Mouse (Mus musculus) limb, embryonic 11.5 days (tissue): ENCODE data around the gene Timm22. TPM values are rescaled to one million over a fixed set of nuclear protein-coding genes. Genes with fewer than 3 reads are reported as not detected.
A peak's percentile ranks its signal among the peaks of the same experiment; 100 is the strongest.

Experiments
- ATAC-seq: fragments of 200-750 bp; cut with Nextera tagmentation; 2 replicates; pipeline ENCODE4 v1.8.0; 2017; ENCODE audit warnings: low read depth; ENCODE audit not compliant: insufficient number of reproducible peaks, low FRiP score, low TSS enrichment
- DNase-seq: peaks from one replicate; pipeline ENCODE4 v3.0.0-alpha.2; 2015; ENCODE audit warnings: low spot score
- H3K27ac ChIP-seq: fragments of 300-500 bp; sonication (generic); replicated peaks from 2 replicates; pipeline ENCODE4 v1.5.1; 2014; ENCODE audit warnings: low read depth, mild to moderate bottlenecking, low read length
- H3K27me3 ChIP-seq: fragments of 300-500 bp; sonication (generic); 2 replicates; pipeline ENCODE4 v1.6.1; 2014; ENCODE audit warnings: mild to moderate bottlenecking, low read length, mixed read lengths; ENCODE audit not compliant: control insufficient read depth, insufficient read depth
- H3K36me3 ChIP-seq: fragments of 300-500 bp; sonication (generic); 2 replicates; pipeline ENCODE4 v1.6.1; 2014; ENCODE audit warnings: mild to moderate bottlenecking, low read length, moderate library complexity, mixed read lengths; ENCODE audit not compliant: control insufficient read depth, insufficient read depth
- H3K4me1 ChIP-seq: fragments of 300-500 bp; sonication (generic); 2 replicates; pipeline ENCODE4 v1.6.1; 2014; ENCODE audit warnings: low read length, mixed read lengths; ENCODE audit not compliant: control insufficient read depth, insufficient read depth
- H3K4me2 ChIP-seq: fragments of 300-500 bp; sonication (generic); 2 replicates; pipeline ENCODE4 v1.6.1; 2014; ENCODE audit warnings: low read depth, mild to moderate bottlenecking, moderate library complexity; ENCODE audit not compliant: severe bottlenecking
- H3K4me3 ChIP-seq: fragments of 300-500 bp; sonication (generic); 2 replicates; pipeline ENCODE4 v1.5.1; 2014; ENCODE audit warnings: low read depth, low read length
- H3K9ac ChIP-seq: fragments of 300-500 bp; sonication (generic); 2 replicates; pipeline ENCODE4 v1.6.1; 2014; ENCODE audit warnings: mild to moderate bottlenecking, low read length
- H3K9me3 ChIP-seq: fragments of 300-500 bp; sonication (generic); 2 replicates; pipeline ENCODE4 v1.6.1; 2016; ENCODE audit warnings: low read length; ENCODE audit not compliant: control insufficient read depth
- WGBS: fragments of 180-500 bp; shearing (Covaris S2); extraction: QIAGEN DNeasy Blood & Tissue Kit; methylation state at CpG from one replicate; pipeline ENCODE4 v1.1.7; 2014; 5-methylcytosine and 5-hydroxymethylcytosine counted together
- polyA plus RNA-seq: library from polyadenylated mRNA; unstranded; fragments of >200 nt; fragmentation: Nextera tagmentation; extraction: Ambion mirVana; gene quantifications from 2 replicates; pipeline ENCODE4 v1.2.1, GENCODE M21; 2014

The Timm22 gene
- polyA plus RNA-seq, 1 experiment from 2014 or later = 152 TPM

GRCm38 (mm10) chr11:76410826-76411225 is 4.1 kb downstream of the Timm22 start:
- DNase-seq = peak; percentile 75
- peaks cover 7% of the 10 kb centered on the region; the same call in 1 of the 2 replicates for H3K36me3 ChIP-seq

GRCm38 (mm10) chr11:76413202-76413601 is 6.5 kb downstream of the Timm22 start:
- H3K27me3 ChIP-seq = no peaks in the 10 kb centered on the region
- no peak overlapping the region for H3K9ac ChIP-seq
- no peak overlapping the region for H3K27ac ChIP-seq
- ATAC-seq (no peak), DNase-seq (no peak)
- 81% methylated on average over 4 of the region's 4 CpGs for WGBS
- H3K4me2 ChIP-seq = no peak overlapping the region
- H3K4me3 ChIP-seq = no peak overlapping the region
- peaks cover 14% of the 10 kb centered on the region; the same call in 1 of the 2 replicates for H3K36me3 ChIP-seq
- no peaks in the 10 kb centered on the region for H3K9me3 ChIP-seq
- 0 out of 2 replicates have a peak, but pooled peaks cover 10% of the 10 kb centered on the region for H3K4me1 ChIP-seq

More at GRCm38 (mm10) chr11:76410826-76411225, 4.1 kb downstream of the Timm22 start:
- ATAC-seq = no peak
- Histone ChIP-seq H3K4me3 (no peak overlapping the region), H3K27me3 (no peaks in the 10 kb centered on the region), H3K4me1 (0 out of 2 replicates have a peak, but pooled peaks cover 4% of the 10 kb centered on the region), H3K27ac (no peak overlapping the region), H3K4me2 (no peak overlapping the region), H3K9ac (no peak overlapping the region), H3K9me3 (no peaks in the 10 kb centered on the region)
- WGBS = 79% methylated on average over 12 of the region's 12 CpGs

GRCm38 (mm10) chr11:76415001-76415400 is 8.2 kb downstream of the Timm22 start:
- DNase-seq (no peak), ATAC-seq (no peak)
- Histone ChIP-seq H3K27ac (no peak overlapping the region), H3K4me2 (no peak overlapping the region), H3K36me3 (peaks cover 14% of the 10 kb centered on the region; the same call in 1 of the 2 replicates), H3K9me3 (no peaks in the 10 kb centered on the region), H3K27me3 (no peaks in the 10 kb centered on the region), H3K9ac (no peak overlapping the region), H3K4me3 (no peak overlapping the region), H3K4me1 (0 out of 2 replicates have a peak, but pooled peaks cover 10% of the 10 kb centered on the region)
- 97% methylated on average over 4 of the region's 4 CpGs for WGBS

- ATAC-seq = no peak
- 35% methylated on average over 2 of the region's 2 CpGs for WGBS
- H3K27me3 ChIP-seq = no peaks in the 10 kb centered on the region
- no peaks in the 10 kb centered on the region for H3K9me3 ChIP-seq
- H3K4me3 ChIP-seq = no peak overlapping the region
- DNase-seq = no peak
- no peak overlapping the region for H3K27ac ChIP-seq
- H3K9ac ChIP-seq = no peak overlapping the region
- no peak overlapping the region for H3K4me2 ChIP-seq
- H3K4me1 ChIP-seq = 0 out of 2 replicates have a peak, but pooled peaks cover 10% of the 10 kb centered on the region
- H3K36me3 ChIP-seq = peaks cover 14% of the 10 kb centered on the region; the same call in 1 of the 2 replicates
These were observed 9.2 kb downstream of the Timm22 start for GRCm38 (mm10) chr11:76415985-76416384.

GRCm38 (mm10) chr11:76418423-76418822 is 11.7 kb downstream of the Timm22 start:
- WGBS = 92% methylated on average over 8 of the region's 8 CpGs
- Histone ChIP-seq H3K4me2 (no peak overlapping the region), H3K36me3 (peaks cover 20% of the 10 kb centered on the region), H3K27me3 (no peaks in the 10 kb centered on the region), H3K4me3 (no peak overlapping the region), H3K9me3 (no peaks in the 10 kb centered on the region), H3K27ac (no peak overlapping the region), H3K9ac (no peak overlapping the region), H3K4me1 (0 out of 2 replicates have a peak, but pooled peaks cover 10% of the 10 kb centered on the region)
- no peak for ATAC-seq
- DNase-seq = no peak

GRCm38 (mm10) chr11:76419179-76419578 is 12.4 kb downstream of the Timm22 start:
- Histone ChIP-seq H3K4me2 (no peak overlapping the region), H3K27ac (no peak overlapping the region), H3K27me3 (no peaks in the 10 kb centered on the region), H3K4me3 (no peak overlapping the region), H3K9ac (no peak overlapping the region), H3K36me3 (peaks cover 19% of the 10 kb centered on the region), H3K4me1 (0 out of 2 replicates have a peak, but pooled peaks cover 8% of the 10 kb centered on the region), H3K9me3 (no peaks in the 10 kb centered on the region)
- 62% methylated on average over 4 of the region's 4 CpGs for WGBS
- DNase-seq (no peak), ATAC-seq (no peak)

- Histone ChIP-seq H3K27me3 (no peaks in the 10 kb centered on the region), H3K4me3 (no peak overlapping the region), H3K36me3 (peaks cover 13% of the 10 kb centered on the region), H3K4me2 (no peak overlapping the region), H3K4me1 (0 out of 2 replicates have a peak, but pooled peaks cover 5% of the 10 kb centered on the region), H3K9ac (no peak overlapping the region), H3K27ac (no peak overlapping the region), H3K9me3 (no peaks in the 10 kb centered on the region)
- DNase-seq = no peak
- no peak for ATAC-seq
- 74% methylated on average over 4 of the region's 4 CpGs for WGBS
These were observed 14.1 kb downstream of the Timm22 start for GRCm38 (mm10) chr11:76420896-76421295.

- H3K4me1 ChIP-seq = peaks cover 19% of the 10 kb centered on the region
- DNase-seq (no peak), ATAC-seq (no peak)
- H3K27me3 ChIP-seq = no peaks in the 10 kb centered on the region
- peaks cover 6% of the 10 kb centered on the region for H3K36me3 ChIP-seq
- no peak overlapping the region for H3K27ac ChIP-seq
- H3K4me2 ChIP-seq = no peak overlapping the region
- H3K9me3 ChIP-seq = no peaks in the 10 kb centered on the region
- WGBS = 87% methylated on average over 6 of the region's 6 CpGs
- H3K9ac ChIP-seq = no peak overlapping the region
- H3K4me3 ChIP-seq = no peak overlapping the region
These were observed 19.0 kb downstream of the Timm22 start for GRCm38 (mm10) chr11:76425749-76426148.

- DNase-seq = no peak
- H3K4me1 ChIP-seq = peaks cover 24% of the 10 kb centered on the region
- H3K9me3 ChIP-seq = no peaks in the 10 kb centered on the region
- no peak overlapping the region for H3K9ac ChIP-seq
- H3K4me2 ChIP-seq = no peak overlapping the region
- H3K4me3 ChIP-seq = no peak overlapping the region
- no peak for ATAC-seq
- H3K27ac ChIP-seq = no peak overlapping the region
- H3K27me3 ChIP-seq = no peaks in the 10 kb centered on the region
- H3K36me3 ChIP-seq = peaks cover 2% of the 10 kb centered on the region
- WGBS = 75% methylated on average over 3 of the region's 3 CpGs
These were observed 21.0 kb downstream of the Timm22 start for GRCm38 (mm10) chr11:76427781-76428180.
